Mouse (Mus musculus): ENCODE measurements around the gene Itgb3. TPM values are rescaled to one million over a fixed set of nuclear protein-coding genes. Genes with fewer than 3 reads are reported as not detected.
A peak's percentile ranks its signal among the peaks of the same experiment; 100 is the strongest.

The Itgb3 gene
- polyA plus RNA-seq, 1 experiment from 2014 or later: 3.5 TPM

DNA sequence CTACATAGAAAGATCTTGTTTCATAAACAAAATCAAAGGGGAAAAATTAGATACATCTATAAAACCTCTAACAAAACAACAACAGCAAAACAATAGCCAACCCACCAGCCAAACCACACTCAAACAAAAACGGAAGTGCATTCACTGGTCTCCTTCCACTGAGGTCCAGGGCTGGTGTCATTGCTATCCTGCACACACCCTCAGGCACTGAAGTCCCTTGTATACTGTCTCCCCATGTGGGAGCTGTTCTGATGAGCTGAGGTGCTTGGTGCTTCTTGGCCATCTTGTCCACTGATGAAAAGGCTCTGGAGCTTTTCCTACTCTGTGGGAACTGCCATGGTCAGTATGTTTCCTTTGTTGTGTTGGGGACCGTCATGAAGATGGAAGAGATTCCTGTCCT lies 19.3 kb upstream of the Itgb3 start:
- WGBS: 94% methylated on average over 2 of the region's 2 CpGs
- Histone ChIP-seq H3K27ac (no peak overlapping the region), H3K9me3 (peaks cover 12% of the 10 kb centered on the region; the same call in 1 of the 2 replicates), H3K4me1 (replicated peaks) (0 out of 2 replicates have a peak, but pooled peaks cover 7% of the 10 kb centered on the region), H3K36me3 (no peaks in the 10 kb centered on the region), H3K27me3 (ENCODE audit: insufficient read depth, poor library complexity, severe bottlenecking) (no peaks in the 10 kb centered on the region; the same call in 1 of the 2 replicates), H3K4me3 (no peak overlapping the region)
- no peak for DNase-seq (ENCODE audit: low spot score)

GRCm38 (mm10) chr11:104589570-104589969 lies 18.2 kb upstream of the Itgb3 start:
- WGBS: 81% methylated on average over 1 of the region's 1 CpGs
- H3K9me3 ChIP-seq: peaks cover 12% of the 10 kb centered on the region; the same call in 1 of the 2 replicates
- no peak overlapping the region for H3K4me3 ChIP-seq
- no peak overlapping the region for H3K27ac ChIP-seq
- H3K27me3 ChIP-seq (ENCODE audit: insufficient read depth, poor library complexity, severe bottlenecking): no peaks in the 10 kb centered on the region; the same call in 1 of the 2 replicates
- no peaks in the 10 kb centered on the region for H3K36me3 ChIP-seq
- 0 out of 2 replicates have a peak, but pooled peaks cover 7% of the 10 kb centered on the region for H3K4me1 ChIP-seq (replicated peaks)
- DNase-seq (ENCODE audit: low spot score): no peak

DNA sequence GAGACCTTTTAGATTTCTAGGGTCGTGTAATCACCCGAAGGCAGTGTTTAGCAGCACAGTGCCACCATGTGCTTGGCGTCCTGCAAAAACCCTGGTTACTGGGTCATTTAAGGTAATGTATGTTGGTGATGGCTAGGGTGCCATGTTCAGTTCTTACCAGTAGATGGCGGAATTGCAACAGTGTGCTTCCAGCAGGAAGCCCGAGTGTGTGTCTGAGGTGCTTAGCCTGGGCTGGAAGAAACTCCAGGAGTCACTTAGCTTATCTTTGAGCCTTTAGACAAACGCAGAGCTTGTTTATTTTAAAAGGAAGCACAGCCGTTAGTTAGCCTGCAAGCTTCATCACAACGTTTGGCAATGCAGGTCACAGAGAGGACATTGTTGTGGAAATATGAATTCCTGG lies 17.7 kb upstream of the Itgb3 start:
- Histone ChIP-seq H3K27me3 (ENCODE audit: insufficient read depth, poor library complexity, severe bottlenecking) (no peaks in the 10 kb centered on the region; the same call in 1 of the 2 replicates), H3K4me3 (no peak overlapping the region), H3K9me3 (peaks cover 12% of the 10 kb centered on the region; the same call in 1 of the 2 replicates), H3K36me3 (no peaks in the 10 kb centered on the region), H3K4me1 (replicated peaks) (0 out of 2 replicates have a peak, but pooled peaks cover 7% of the 10 kb centered on the region), H3K27ac (no peak overlapping the region)
- DNase-seq (ENCODE audit: low spot score): peak; percentile 80
- 4% methylated on average over 8 of the region's 8 CpGs for WGBS

DNA sequence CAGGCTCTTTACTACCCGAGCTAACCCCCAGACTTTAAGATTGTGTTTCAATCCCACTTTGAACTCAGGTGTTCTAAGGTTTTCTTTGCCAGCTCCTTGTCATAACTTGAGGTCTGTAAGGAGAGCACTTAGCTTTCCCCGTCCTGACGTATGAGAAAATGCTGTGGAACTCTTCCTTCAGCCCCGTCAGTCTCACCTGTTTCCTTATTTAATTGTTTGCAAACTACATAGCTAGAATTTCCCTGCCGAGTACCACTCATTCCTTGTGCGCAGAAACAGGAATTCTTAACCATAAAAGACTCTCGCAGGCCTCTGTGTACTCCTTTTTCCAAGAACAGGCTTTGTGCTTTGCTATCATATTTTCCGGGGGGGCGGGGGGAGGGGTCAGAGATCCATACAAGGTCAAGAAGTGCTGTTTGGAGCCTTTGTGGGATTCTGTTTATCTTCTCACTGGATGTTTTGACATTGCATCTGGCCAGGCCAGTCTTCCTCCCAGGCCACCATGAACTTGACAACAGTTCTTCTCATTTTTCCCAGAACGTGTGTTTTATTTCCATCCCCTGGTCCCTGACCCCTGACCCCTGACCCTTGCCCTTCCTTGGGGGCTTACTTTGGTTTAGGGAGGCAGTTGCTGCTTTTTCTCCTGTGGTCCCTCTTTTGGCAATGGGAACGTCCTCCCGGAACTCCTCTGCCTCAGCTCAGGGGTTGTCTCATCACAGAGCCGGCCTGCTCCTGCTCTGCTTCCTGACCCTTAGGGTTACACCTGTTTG lies 15.5 kb upstream of the Itgb3 start:
- Histone ChIP-seq H3K4me3 (no peak overlapping the region), H3K4me1 (replicated peaks) (0 out of 2 replicates have a peak, but pooled peaks cover 7% of the 10 kb centered on the region), H3K36me3 (no peaks in the 10 kb centered on the region), H3K27me3 (ENCODE audit: insufficient read depth, poor library complexity, severe bottlenecking) (no peaks in the 10 kb centered on the region; the same call in 1 of the 2 replicates), H3K9me3 (peaks cover 12% of the 10 kb centered on the region; the same call in 1 of the 2 replicates), H3K27ac (no peak overlapping the region)
- 70% methylated on average over 13 of the region's 13 CpGs for WGBS
- DNase-seq (ENCODE audit: low spot score): peak; percentile 35

DNA sequence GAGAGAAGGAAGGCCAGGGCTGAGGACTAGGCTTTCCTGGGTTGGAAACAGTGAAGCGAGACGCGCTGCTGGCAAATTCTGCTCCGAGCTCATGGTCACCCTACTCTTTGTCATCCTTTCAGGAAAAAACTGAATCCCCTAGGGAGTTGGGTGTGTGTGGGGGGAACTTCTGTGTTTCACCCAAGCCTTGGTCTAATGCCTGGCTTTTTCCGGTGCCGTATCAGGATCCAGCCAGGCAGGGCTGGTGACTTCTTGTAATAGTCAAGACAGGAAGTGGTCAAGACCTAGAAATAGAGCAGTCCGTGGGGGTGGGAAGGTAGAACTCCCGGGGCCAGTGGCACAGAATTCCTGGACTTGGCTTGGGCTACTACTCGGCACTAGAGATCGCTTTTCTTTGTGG lies 11.4 kb upstream of the Itgb3 start:
- H3K27ac ChIP-seq: no peak overlapping the region
- H3K27me3 ChIP-seq (ENCODE audit: insufficient read depth, poor library complexity, severe bottlenecking): no peaks in the 10 kb centered on the region
- DNase-seq (ENCODE audit: low spot score): no peak

GRCm38 (mm10) chr11:104599265-104599945 lies 8.4 kb upstream of the Itgb3 start:
- no peak overlapping the region for H3K4me3 ChIP-seq
- H3K9me3 ChIP-seq: no peaks in the 10 kb centered on the region
- H3K36me3 ChIP-seq: no peaks in the 10 kb centered on the region
- peaks cover 1% of the 10 kb centered on the region; the same call in 1 of the 2 replicates for H3K27me3 ChIP-seq (ENCODE audit: insufficient read depth, poor library complexity, severe bottlenecking)
- 91% methylated on average over 13 of the region's 13 CpGs for WGBS
- H3K4me1 ChIP-seq (replicated peaks): no peaks in the 10 kb centered on the region
- no peak overlapping the region for H3K27ac ChIP-seq
- DNase-seq (ENCODE audit: low spot score): no peak

More for the DNA sequence above, 11.4 kb upstream of the Itgb3 start:
- 0 out of 2 replicates have a peak, but pooled peaks cover 7% of the 10 kb centered on the region for H3K4me1 ChIP-seq (replicated peaks)
- WGBS: 77% methylated on average over 10 of the region's 10 CpGs
- no peaks in the 10 kb centered on the region for H3K9me3 ChIP-seq
- no peaks in the 10 kb centered on the region for H3K36me3 ChIP-seq
- H3K4me3 ChIP-seq: no peak overlapping the region

DNA sequence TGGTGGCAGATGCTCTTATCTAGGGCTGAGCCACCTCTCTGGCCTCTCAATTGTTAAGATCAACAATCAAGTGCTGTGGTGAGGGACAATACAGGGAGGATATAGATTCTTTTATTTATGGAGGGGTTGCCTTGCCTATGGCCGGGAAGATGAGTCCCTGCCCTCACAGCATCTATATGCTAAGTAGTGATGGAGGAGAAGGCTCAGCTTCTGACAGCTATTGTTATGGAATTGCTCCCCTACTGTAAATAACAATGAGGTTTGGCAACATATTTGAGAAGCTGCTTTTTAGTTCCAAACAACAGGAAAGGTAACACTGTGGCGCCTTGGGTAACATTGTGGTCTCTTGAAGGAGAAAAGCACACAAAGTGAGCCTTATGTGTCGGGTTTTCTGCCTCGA lies 7.1 kb upstream of the Itgb3 start:
- no peak overlapping the region for H3K4me3 ChIP-seq
- WGBS: 41% methylated on average over 4 of the region's 4 CpGs
- H3K36me3 ChIP-seq: no peaks in the 10 kb centered on the region
- no peaks in the 10 kb centered on the region for H3K9me3 ChIP-seq
- H3K27ac ChIP-seq: no peak overlapping the region
- H3K4me1 ChIP-seq (replicated peaks): no peaks in the 10 kb centered on the region
- no peak for DNase-seq (ENCODE audit: low spot score)
- H3K27me3 ChIP-seq (ENCODE audit: insufficient read depth, poor library complexity, severe bottlenecking): peaks cover 14% of the 10 kb centered on the region

DNA sequence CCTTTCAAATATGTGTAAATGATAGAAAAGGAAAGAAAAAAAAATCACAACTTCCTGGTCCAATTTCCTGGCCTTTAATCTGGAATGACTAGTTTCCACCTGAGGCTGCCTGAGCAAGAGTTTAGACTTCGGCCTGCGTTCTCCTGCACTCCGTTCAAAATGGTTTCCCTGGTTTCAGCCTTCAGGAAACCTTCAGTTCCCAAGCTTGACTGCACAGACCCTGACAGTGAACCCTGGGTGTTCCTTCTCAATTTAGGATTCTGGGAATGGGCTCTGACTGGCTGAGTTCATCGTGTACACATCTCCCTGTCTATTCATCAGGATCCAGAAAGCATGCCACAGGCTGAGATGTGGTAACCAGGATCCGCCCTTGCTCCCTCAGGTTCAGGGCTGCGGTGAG lies 3.6 kb upstream of the Itgb3 start:
- peaks cover 14% of the 10 kb centered on the region for H3K4me1 ChIP-seq (replicated peaks)
- H3K27ac ChIP-seq: no peak overlapping the region
- DNase-seq (ENCODE audit: low spot score): no peak
- no peaks in the 10 kb centered on the region for H3K9me3 ChIP-seq
- H3K36me3 ChIP-seq: no peaks in the 10 kb centered on the region
- 46% methylated on average over 6 of the region's 6 CpGs for WGBS
- H3K4me3 ChIP-seq: no peak overlapping the region
- peaks cover 48% of the 10 kb centered on the region for H3K27me3 ChIP-seq (ENCODE audit: insufficient read depth, poor library complexity, severe bottlenecking)

DNA sequence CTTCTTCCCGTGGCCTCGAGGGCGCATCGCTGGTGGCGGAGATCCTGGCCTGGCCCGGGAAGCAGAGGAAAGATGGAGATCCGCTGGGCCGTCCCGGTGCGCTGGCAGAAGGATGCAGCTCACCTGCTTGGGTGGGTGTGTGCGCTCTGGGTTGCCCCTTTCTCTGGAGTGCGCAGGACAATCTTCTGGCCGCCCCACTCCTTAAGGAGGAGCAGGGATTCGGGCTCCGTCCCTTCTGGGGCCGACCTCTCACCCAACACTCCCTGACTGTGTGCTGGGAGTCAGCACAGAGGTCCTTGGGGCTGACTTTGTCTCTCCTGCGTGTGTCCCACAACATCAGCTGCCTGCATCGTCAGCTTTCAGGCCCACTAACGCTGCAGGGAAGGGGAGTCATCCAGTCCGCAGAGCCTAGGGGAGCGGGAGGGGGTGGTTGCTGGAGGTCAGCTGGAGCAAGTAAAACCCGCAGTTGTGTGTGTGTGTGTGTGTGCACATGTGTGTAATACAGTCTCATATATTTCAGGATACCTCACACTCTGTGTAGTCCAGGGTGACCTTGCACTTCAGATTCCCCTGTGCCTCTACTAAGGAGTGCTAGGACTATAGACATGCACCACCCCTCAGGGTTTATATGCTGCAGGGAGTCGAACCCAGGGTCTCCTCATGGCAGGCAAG lies 585 bp downstream of the Itgb3 start:
- Histone ChIP-seq H3K36me3 (no peaks in the 10 kb centered on the region), H3K27ac (peak overlapping the region; percentile 79), H3K27me3 (ENCODE audit: insufficient read depth, poor library complexity, severe bottlenecking) (peaks cover 76% of the 10 kb centered on the region), H3K9me3 (no peaks in the 10 kb centered on the region), H3K4me3 (peak overlapping the region; percentile 70), H3K4me1 (replicated peaks) (peaks cover 14% of the 10 kb centered on the region)
- 2% methylated on average over 23 of the region's 23 CpGs for WGBS
- no peak for DNase-seq (ENCODE audit: low spot score)

DNA sequence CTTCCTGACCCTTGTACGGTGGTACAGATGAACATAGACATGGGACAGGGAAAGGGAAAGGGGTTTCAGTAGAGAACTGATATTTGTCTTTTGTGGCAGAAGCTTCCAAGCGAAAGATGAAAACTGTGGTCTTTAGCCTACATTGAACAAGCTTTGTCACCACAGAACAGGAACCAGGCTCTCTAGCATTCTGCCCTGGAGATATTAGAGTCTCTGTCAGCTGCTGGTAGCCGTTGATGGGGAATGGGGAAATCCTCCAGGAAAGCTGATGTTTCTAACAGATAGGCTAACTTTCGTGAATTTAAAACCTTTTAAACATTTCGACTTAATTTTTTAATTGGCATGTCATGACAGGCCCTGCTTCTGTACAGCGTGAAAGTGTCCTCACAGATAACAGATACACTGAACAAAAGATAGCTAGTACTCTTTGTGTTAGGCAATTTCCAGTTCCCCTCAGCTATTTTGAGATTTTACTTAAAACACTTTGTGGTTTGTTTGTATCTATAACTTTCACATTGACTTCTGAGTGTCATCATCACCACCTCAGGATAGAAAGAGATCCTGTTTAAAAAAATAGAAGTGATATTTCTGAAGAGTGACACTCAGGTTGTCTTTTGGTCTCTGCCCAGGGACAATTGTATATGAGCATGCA lies 1.4 kb downstream of the Itgb3 start:
- H3K9me3 ChIP-seq: no peaks in the 10 kb centered on the region
- no peaks in the 10 kb centered on the region for H3K36me3 ChIP-seq
- no peak overlapping the region for H3K4me3 ChIP-seq
- peaks cover 76% of the 10 kb centered on the region for H3K27me3 ChIP-seq (ENCODE audit: insufficient read depth, poor library complexity, severe bottlenecking)
- no peak for DNase-seq (ENCODE audit: low spot score)
- peaks cover 14% of the 10 kb centered on the region for H3K4me1 ChIP-seq (replicated peaks)
- no peak overlapping the region for H3K27ac ChIP-seq
- WGBS: 73% methylated on average over 6 of the region's 6 CpGs

GRCm38 (mm10) chr11:104609733-104610132 lies 1.9 kb downstream of the Itgb3 start:
- WGBS: 54% methylated on average over 4 of the region's 4 CpGs
- no peak for DNase-seq (ENCODE audit: low spot score)
- Histone ChIP-seq H3K27ac (no peak overlapping the region), H3K4me3 (no peak overlapping the region), H3K27me3 (ENCODE audit: insufficient read depth, poor library complexity, severe bottlenecking) (peaks cover 71% of the 10 kb centered on the region), H3K9me3 (no peaks in the 10 kb centered on the region), H3K36me3 (no peaks in the 10 kb centered on the region), H3K4me1 (replicated peaks) (peaks cover 14% of the 10 kb centered on the region)

DNA sequence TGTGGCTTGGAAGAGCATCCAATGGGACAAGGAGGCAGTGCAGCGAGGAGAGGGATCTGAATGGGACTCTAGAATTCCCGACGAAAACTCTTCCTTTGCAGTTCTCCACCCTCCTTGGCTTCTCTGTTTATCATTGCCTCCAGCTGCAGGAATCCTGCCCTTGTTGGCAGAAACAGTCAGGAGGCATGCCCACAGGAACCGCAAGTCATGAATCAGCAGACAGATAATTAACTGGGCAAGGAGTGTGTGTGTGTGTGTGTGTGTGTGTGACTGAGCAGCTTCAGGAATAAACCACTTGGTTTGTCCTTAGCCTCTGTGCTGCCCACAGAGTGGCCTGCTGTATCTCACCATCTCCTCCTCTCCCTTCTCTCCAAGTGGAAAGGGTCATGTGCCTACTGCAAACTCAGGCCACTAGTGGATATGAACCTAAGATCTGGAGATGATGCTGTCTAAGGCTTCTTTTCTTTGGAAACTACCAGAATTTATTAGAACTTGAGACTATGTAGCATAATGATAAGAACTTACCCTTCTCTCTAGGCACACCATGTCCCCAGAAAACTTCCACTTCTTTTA lies 3.9 kb downstream of the Itgb3 start:
- Histone ChIP-seq H3K36me3 (no peaks in the 10 kb centered on the region), H3K27me3 (ENCODE audit: insufficient read depth, poor library complexity, severe bottlenecking) (peaks cover 52% of the 10 kb centered on the region), H3K9me3 (no peaks in the 10 kb centered on the region), H3K4me1 (replicated peaks) (peaks cover 14% of the 10 kb centered on the region), H3K27ac (no peak overlapping the region), H3K4me3 (no peak overlapping the region)
- DNase-seq (ENCODE audit: low spot score): no peak
- 50% methylated on average over 4 of the region's 4 CpGs for WGBS
